Mouse (Mus musculus): ENCODE measurements at regions not wholly inside any gene's neighbourhood (a gene's known extent, or its start where the extent isn't known, plus 50 kb on each side); places are given as distances from the start of the nearest gene placed in this dataset.
A peak's percentile ranks its signal among the peaks of the same experiment; 100 is the strongest.

DNA sequence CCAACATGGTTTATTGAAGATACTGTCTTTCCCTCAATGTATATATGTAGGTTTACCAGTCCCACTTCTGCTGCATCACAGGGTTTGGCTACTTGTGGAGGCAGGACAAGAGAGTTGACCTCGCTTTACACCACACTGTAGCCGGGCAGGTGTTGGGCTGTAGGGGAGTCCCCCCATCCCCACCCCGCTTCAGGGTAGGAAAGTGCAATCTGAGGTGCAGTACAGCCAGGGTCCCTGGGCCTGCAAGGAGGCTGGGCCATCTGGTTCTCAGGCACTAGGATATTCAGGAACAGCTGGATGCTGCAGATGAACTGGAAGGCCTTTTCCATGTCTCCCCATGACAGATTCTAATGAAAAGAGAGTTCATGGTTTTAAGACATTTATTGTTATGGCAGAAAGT lies 142.0 kb downstream of the Sis start:
- no peaks in the 10 kb centered on the region for H3K4me1 ChIP-seq
- H3K9me3 ChIP-seq (replicated peaks): no peaks in the 10 kb centered on the region
- 0 out of 2 replicates have a peak, but pooled peaks have one; percentile 48 for ATAC-seq
- WGBS: 92% methylated on average over 3 of the region's 3 CpGs
- no peak overlapping the region for H3K4me2 ChIP-seq
- H3K36me3 ChIP-seq (ENCODE audit: poor library complexity, severe bottlenecking): no peaks in the 10 kb centered on the region
- H3K27ac ChIP-seq: no peak overlapping the region
- H3K27me3 ChIP-seq: no peaks in the 10 kb centered on the region
- H3K4me3 ChIP-seq: no peak overlapping the region
- no peak overlapping the region for H3K9ac ChIP-seq

DNA sequence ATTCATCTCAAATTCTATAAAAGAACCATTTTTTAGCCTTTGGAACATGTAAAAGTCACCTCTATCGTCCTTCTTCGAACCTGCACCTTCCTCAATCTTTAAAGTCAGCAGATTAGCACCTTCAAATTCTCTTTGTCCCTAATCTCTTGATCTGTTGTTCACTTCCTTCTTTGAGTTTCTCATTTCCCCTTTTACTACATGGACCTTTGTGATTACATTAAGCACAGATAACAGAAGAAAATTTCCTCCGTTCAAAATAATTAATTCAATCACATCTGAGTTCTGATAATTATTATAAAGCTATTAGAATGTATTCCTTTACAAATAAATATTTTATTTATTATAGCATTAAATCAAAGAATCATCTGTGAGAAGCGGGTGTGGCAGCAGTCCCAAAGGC lies 144.5 kb downstream of the Sis start:
- H3K36me3 ChIP-seq (ENCODE audit: poor library complexity, severe bottlenecking): no peaks in the 10 kb centered on the region
- no peak overlapping the region for H3K27ac ChIP-seq
- ATAC-seq: no peak
- no peaks in the 10 kb centered on the region for H3K4me1 ChIP-seq
- no peak overlapping the region for H3K4me3 ChIP-seq
- no peak overlapping the region for H3K4me2 ChIP-seq
- no peaks in the 10 kb centered on the region for H3K27me3 ChIP-seq
- 69% methylated on average over 4 of the region's 4 CpGs for WGBS
- H3K9ac ChIP-seq: no peak overlapping the region
- no peaks in the 10 kb centered on the region for H3K9me3 ChIP-seq (replicated peaks)

DNA sequence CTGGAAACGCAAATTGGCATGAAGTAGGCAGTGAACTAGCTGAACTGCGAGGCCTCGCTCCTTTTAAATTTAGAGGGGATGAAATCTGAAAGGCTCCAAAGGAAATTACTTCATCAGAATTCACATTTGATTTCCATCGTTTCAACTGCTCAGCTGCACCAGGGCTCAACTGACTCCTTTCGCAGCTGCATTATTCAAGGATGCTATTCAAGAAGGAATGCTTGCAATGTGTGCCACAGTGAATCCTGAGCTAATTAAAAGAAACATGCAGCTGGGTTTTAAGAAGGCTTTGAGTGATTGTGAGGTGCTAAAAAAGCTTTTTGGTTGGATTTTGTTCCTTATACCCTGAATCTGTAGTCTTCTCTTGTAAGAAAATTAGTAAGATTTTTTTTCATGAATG lies 177.1 kb downstream of the Sis start:
- Histone ChIP-seq H3K36me3 (ENCODE audit: poor library complexity, severe bottlenecking) (no peaks in the 10 kb centered on the region), H3K4me2 (no peak overlapping the region), H3K9ac (no peak overlapping the region), H3K4me1 (peaks cover 3% of the 10 kb centered on the region; the same call in 1 of the 2 replicates), H3K27me3 (no peaks in the 10 kb centered on the region), H3K27ac (no peak overlapping the region), H3K9me3 (replicated peaks) (no peaks in the 10 kb centered on the region), H3K4me3 (no peak overlapping the region)
- 2% methylated on average over 5 of the region's 5 CpGs for WGBS
- ATAC-seq: peak; percentile 92
